Mouse (Mus musculus) MEL (cell line): ENCODE data around the gene Inhbe. TPM values are rescaled to one million over a fixed set of nuclear protein-coding genes. Genes with fewer than 3 reads are reported as not detected.

Experiments used
- DNase-seq: peaks from one replicate; pipeline ENCODE4 v3.0.0; 2011; ENCODE audit warnings: low read depth, low spot score
- H3K27ac ChIP-seq: 2 replicates; pipeline ENCODE4 v1.5.1; 2012; ENCODE audit warnings: low read depth, mild to moderate bottlenecking, control low read depth, low read length, moderate library complexity; ENCODE audit not compliant: control insufficient read depth
- H3K27me3 ChIP-seq, 2 experiments: fragments of 150-350 bp in 1 of 2; sonication (generic) in 1 of 2; 2 replicates each; pipeline ENCODE4 v1.6.1; 2012; ENCODE audit warnings: low read length in 2 of 2, mild to moderate bottlenecking in 2 of 2, improper control_type of control experiment in 1 of 2, moderate library complexity in 1 of 2; ENCODE audit not compliant: insufficient read depth in 2 of 2, control insufficient read depth in 1 of 2
- H3K36me3 ChIP-seq, 2 experiments: 2 replicates each; pipeline ENCODE4 v1.6.1; 2012 to 2014; ENCODE audit warnings: low read length in 2 of 2, improper control_type of control experiment in 1 of 2, inconsistent platforms in 1 of 2, mild to moderate bottlenecking in 1 of 2; ENCODE audit not compliant: insufficient read depth in 2 of 2, control insufficient read depth in 1 of 2
- H3K4me1 ChIP-seq, 2 experiments: fragments of 150-350 bp in 1 of 2; sonication (generic) in 1 of 2; 2 replicates each; pipeline ENCODE4 v1.6.1; 2012; ENCODE audit warnings: low read length in 2 of 2, improper control_type of control experiment in 1 of 2, mild to moderate bottlenecking in 1 of 2; ENCODE audit not compliant: insufficient read depth in 2 of 2, control insufficient read depth in 1 of 2
- H3K4me3 ChIP-seq, 2 experiments: fragments of 150-350 bp in 1 of 2; sonication (generic) in 1 of 2; 2 replicates each; pipeline ENCODE4 v1.5.1; 2012; ENCODE audit warnings: low read depth in 2 of 2, low read length in 2 of 2, mild to moderate bottlenecking in 2 of 2, moderate library complexity in 2 of 2, control low read depth in 1 of 2, improper control_type of control experiment in 1 of 2; ENCODE audit not compliant: control insufficient read depth in 1 of 2, insufficient read depth in 1 of 2
- H3K79me2 ChIP-seq: 2 replicates; pipeline ENCODE4 v1.6.1; 2012; ENCODE audit warnings: mild to moderate bottlenecking, low read length, moderate library complexity; ENCODE audit not compliant: control insufficient read depth, poor library complexity, insufficient read depth
- H3K9ac ChIP-seq: 2 replicates; pipeline ENCODE4 v1.6.1; 2012; ENCODE audit warnings: low read depth, mild to moderate bottlenecking, control low read depth, low read length, moderate library complexity; ENCODE audit not compliant: control insufficient read depth, poor library complexity, severe bottlenecking
- H3K9me3 ChIP-seq: fragments of 150-350 bp; sonication (generic); replicated peaks from 2 replicates; pipeline ENCODE4 v1.6.1; 2012; ENCODE audit warnings: mild to moderate bottlenecking, low read length, improper control_type of control experiment, moderate library complexity; ENCODE audit not compliant: insufficient read depth
- CHD2 ChIP-seq: IDR thresholded peaks from 2 replicates; pipeline ENCODE4 v1.6.1; 2011; ENCODE audit warnings: low read length, improper control_type of control experiment
- CTCF ChIP-seq, 3 experiments: IDR thresholded peaks in 2 of 3; conservative IDR thresholded peaks in 1 of 3; 2 replicates each; pipeline ENCODE4 v1.5.1; 2011 to 2012; ENCODE audit warnings: low read length in 3 of 3, low read depth in 2 of 3, mild to moderate bottlenecking in 2 of 3, improper control_type of control experiment in 1 of 3, inconsistent platforms in 1 of 3, mixed read lengths in 1 of 3, moderate library complexity in 1 of 3; ENCODE audit not compliant: control insufficient read depth in 1 of 3, insufficient read depth in 1 of 3, poor library complexity in 1 of 3, severe bottlenecking in 1 of 3
- E2F4 ChIP-seq: IDR thresholded peaks from 2 replicates; pipeline ENCODE4 v1.6.1; 2011; ENCODE audit warnings: low read depth, low read length, improper control_type of control experiment, borderline replicate concordance
- EP300 ChIP-seq, 2 experiments: IDR thresholded peaks; 2 replicates each; pipeline ENCODE4 v1.6.1; 2011; ENCODE audit warnings: improper control_type of control experiment in 2 of 2, low read length in 2 of 2, low read depth in 1 of 2, mild to moderate bottlenecking in 1 of 2
- ETS1 ChIP-seq: IDR thresholded peaks from 2 replicates; pipeline ENCODE4 v1.6.1; 2012; ENCODE audit warnings: low read depth, mild to moderate bottlenecking, inconsistent platforms, low read length, improper control_type of control experiment, moderate library complexity
- GATA1 ChIP-seq: IDR thresholded peaks from 2 replicates; pipeline ENCODE4 v1.6.1; 2011; ENCODE audit warnings: low read depth, low read length, improper control_type of control experiment
- MAFK ChIP-seq: IDR thresholded peaks from 2 replicates; pipeline ENCODE4 v1.6.1; 2011; ENCODE audit warnings: low read depth, mild to moderate bottlenecking, low read length, improper control_type of control experiment, borderline replicate concordance
- MYB ChIP-seq: IDR thresholded peaks from 2 replicates; pipeline ENCODE4 v1.6.1; 2011; ENCODE audit warnings: mild to moderate bottlenecking, low read depth, low read length, improper control_type of control experiment
- NELFE ChIP-seq: IDR thresholded peaks from 2 replicates; pipeline ENCODE4 v1.6.1; 2011; ENCODE audit warnings: low read depth, low read length, improper control_type of control experiment
- POLR2A ChIP-seq, 2 experiments: IDR thresholded peaks; 2 replicates each; pipeline ENCODE4 v1.6.1; 2011 to 2012; ENCODE audit warnings: low read length in 2 of 2, mild to moderate bottlenecking in 2 of 2, control low read depth in 1 of 2, improper control_type of control experiment in 1 of 2, low read depth in 1 of 2, moderate library complexity in 1 of 2; ENCODE audit not compliant: control insufficient read depth in 1 of 2, insufficient read depth in 1 of 2, poor library complexity in 1 of 2
- RAD21 ChIP-seq: IDR thresholded peaks from 2 replicates; pipeline ENCODE4 v1.6.1; 2011; ENCODE audit warnings: mild to moderate bottlenecking, low read depth, low read length, improper control_type of control experiment
- TAL1 ChIP-seq: IDR thresholded peaks from 2 replicates; pipeline ENCODE4 v1.6.1; 2012; ENCODE audit warnings: mild to moderate bottlenecking, inconsistent platforms, low read length, moderate library complexity, mixed read lengths
- TBP ChIP-seq: IDR thresholded peaks from 2 replicates; pipeline ENCODE4 v1.8.0; 2011; ENCODE audit warnings: low read depth, low read length, improper control_type of control experiment
- USF1 ChIP-seq: IDR thresholded peaks from 2 replicates; pipeline ENCODE4 v1.6.1; 2014; ENCODE audit warnings: low read depth, mild to moderate bottlenecking, inconsistent platforms, low read length, improper control_type of control experiment, moderate library complexity
- ZNF384 ChIP-seq: IDR thresholded peaks from 2 replicates; pipeline ENCODE4 v1.6.1; 2012; ENCODE audit warnings: low read depth, mild to moderate bottlenecking, inconsistent platforms, low read length, improper control_type of control experiment
- polyA plus RNA-seq, 2 experiments: library from polyadenylated mRNA; stranded (reverse) in 1 of 2; unstranded in 1 of 2; fragments of >175 nt in 1 of 2; fragments of >200 nt in 1 of 2; gene quantifications; 2 replicates each; pipeline versions ENCODE4 v1.2.1 to v1.2.4; 2012; ENCODE audit warnings: low replicate concordance in 2 of 2, low read depth in 1 of 2; ENCODE audit not compliant: insufficient read length in 2 of 2, insufficient read depth in 1 of 2, missing spikeins in 1 of 2
- total RNA-seq: library from RNA; depleted of rRNA; stranded (reverse); fragments of 300-350 nt; gene quantifications from 2 replicates; pipeline ENCODE4 v1.2.3, GENCODE M21; 2012

Gene Inhbe
- total and polyA plus RNA-seq, 3 experiments: 0.03 TPM; not detected in 2

- TF ChIP-seq TAL1 (no peak), USF1 (0 out of 2 replicates have a peak, but pooled peaks have one; percentile 18), POLR2A (IDR thresholded peaks at IDR 0.05; ENCODE audit: control insufficient read depth in 1 of 2, insufficient read depth in 1 of 2, low read depth in 1 of 2, low read length in 2 of 2, poor library complexity in 1 of 2) (no peak), RAD21 (peak; percentile 76)
Observed at GRCm38 (mm10) chr10:127338930-127339682, 15.1 kb downstream of the Inhbe start (continued).

GRCm38 (mm10) chr10:127337536-127338099 is 16.6 kb downstream of the Inhbe start:
- TF ChIP-seq ZNF384: no peak
- no peak for TF ChIP-seq MYB
- TF ChIP-seq POLR2A (IDR thresholded peaks at IDR 0.05; ENCODE audit: control insufficient read depth in 1 of 2, insufficient read depth in 1 of 2, low read depth in 1 of 2, low read length in 2 of 2, poor library complexity in 1 of 2): no peak
- TF ChIP-seq TAL1: no peak
- TF ChIP-seq MAFK: no peak
- no peak for TF ChIP-seq ETS1
- Histone ChIP-seq H3K36me3 (peaks cover 0 to 2% of the 10 kb centered on the region in 2 experiments; a peak in 1 of 4 replicates), H3K27me3 (no peaks in the 10 kb centered on the region), H3K9ac (no peak overlapping the region), H3K79me2 (no peaks in the 10 kb centered on the region; the same call in 1 of the 2 replicates), H3K27ac (no peak overlapping the region), H3K4me1 (no peaks in the 10 kb centered on the region), H3K4me3 (no peak overlapping the region), H3K9me3 (no peaks in the 10 kb centered on the region)
- no peak for DNase-seq

GRCm38 (mm10) chr10:127336952-127337351 is 17.3 kb downstream of the Inhbe start:
- no peak overlapping the region for H3K27ac ChIP-seq
- no peak for DNase-seq
- H3K27me3 ChIP-seq: no peaks in the 10 kb centered on the region
- no peak overlapping the region for H3K9ac ChIP-seq
- H3K9me3 ChIP-seq: no peaks in the 10 kb centered on the region
- no peaks in the 10 kb centered on the region for H3K4me1 ChIP-seq
- no peak overlapping the region for H3K4me3 ChIP-seq
- H3K79me2 ChIP-seq: no peaks in the 10 kb centered on the region; the same call in 1 of the 2 replicates
- TF ChIP-seq EP300 (IDR thresholded peaks at IDR 0.05; ENCODE audit: low read depth in 1 of 2, low read length in 2 of 2) (no peak), E2F4 (no peak), NELFE (no peak), CTCF (IDR thresholded peaks at IDR 0.05 in 2 of 3, conservative IDR thresholded peaks at IDR 0.05 in 1 of 3; ENCODE audit: control insufficient read depth in 1 of 3, insufficient read depth in 1 of 3, low read depth in 2 of 3, low read length in 3 of 3, poor library complexity in 1 of 3, severe bottlenecking in 1 of 3) (no peak), GATA1 (no peak), TBP (no peak), CHD2 (no peak), ZNF384 (no peak)
- H3K36me3 ChIP-seq: peaks cover 0 to 2% of the 10 kb centered on the region in 2 experiments; a peak in 1 of 4 replicates
